Mouse (Mus musculus): ENCODE measurements around the gene Lrp5.

- no peak for TF ChIP-seq CTCF (IDR thresholded peaks at IDR 0.05; ENCODE audit: borderline replicate concordance, control insufficient read depth, extremely low read depth, insufficient read depth, low read length, poor library complexity)
- no peak for TF ChIP-seq POLR2A (IDR thresholded peaks at IDR 0.05; ENCODE audit: control insufficient read depth, extremely low read depth, insufficient read depth, low read length, poor library complexity)
Measured at GRCm38 (mm10) chr19:3674122-3674855, 12.1 kb downstream of the Lrp5 start.
